Mouse (Mus musculus) ovary, adult 18-20 months (tissue): ENCODE data around the gene Acer3.
A peak's percentile ranks its signal among the peaks of the same experiment; 100 is the strongest.

Experiments
- DNase-seq: peaks from one replicate; pipeline ENCODE4 v3.0.0; 2022; ENCODE audit warnings: low spot score, mixed read lengths

The Acer3 gene

GRCm38 (mm10) chr7:98178560-98179231, 142.3 kb downstream of the Acer3 start:
- DNase-seq, result no peak

- peak; percentile 82 for DNase-seq
Observed at GRCm38 (mm10) chr7:98177929-98178559, 143.0 kb downstream of the Acer3 start, which contains the start of gene Capn5. Gene Capn5 (minus strand): TSS chr7:98178274.

- no peak for DNase-seq
Observed at GRCm38 (mm10) chr7:98177566-98177928, 143.5 kb downstream of the Acer3 start.

GRCm38 (mm10) chr7:98177071-98177485, 143.9 kb downstream of the Acer3 start:
- no peak for DNase-seq

GRCm38 (mm10) chr7:98176322-98177070, 144.5 kb downstream of the Acer3 start:
- DNase-seq, result no peak

GRCm38 (mm10) chr7:98174883-98175755, 145.9 kb downstream of the Acer3 start:
- no peak for DNase-seq

- no peak for DNase-seq
Observed at GRCm38 (mm10) chr7:98173408-98173807, 147.6 kb downstream of the Acer3 start.

- no peak for DNase-seq
Observed at GRCm38 (mm10) chr7:98172661-98173060, 148.3 kb downstream of the Acer3 start.

- no peak for DNase-seq
Observed at GRCm38 (mm10) chr7:98171141-98172073, 149.6 kb downstream of the Acer3 start.

GRCm38 (mm10) chr7:98164999-98165528, 155.9 kb downstream of the Acer3 start:
- DNase-seq, result no peak

GRCm38 (mm10) chr7:98164382-98164998, 156.5 kb downstream of the Acer3 start:
- no peak for DNase-seq

- DNase-seq, result no peak
Observed at GRCm38 (mm10) chr7:98163700-98164099, 157.3 kb downstream of the Acer3 start.

- DNase-seq, result no peak
Observed at GRCm38 (mm10) chr7:98162239-98162638, 158.8 kb downstream of the Acer3 start.

GRCm38 (mm10) chr7:98160041-98160740, 160.8 kb downstream of the Acer3 start:
- DNase-seq, result no peak

GRCm38 (mm10) chr7:98158481-98158880, 162.5 kb downstream of the Acer3 start:
- DNase-seq, result no peak

- no peak for DNase-seq
Observed at GRCm38 (mm10) chr7:98157636-98158332, 163.2 kb downstream of the Acer3 start.
